Mouse (Mus musculus) lung, postnatal 0 days (tissue): ENCODE data around the gene Grid2.

ENCODE experiments used
- CTCF ChIP-seq: IDR thresholded peaks from 2 replicates; pipeline ENCODE4 v1.5.1; 2016; ENCODE audit warnings: antibody characterized with exemption, mild to moderate bottlenecking
- EP300 ChIP-seq: IDR thresholded peaks from 2 replicates; pipeline ENCODE4 v1.6.1; 2016; ENCODE audit warnings: antibody characterized with exemption, mild to moderate bottlenecking, control low read depth

- TF ChIP-seq CTCF (no peak), EP300 (no peak)
These were observed 661.4 kb downstream of the Grid2 start for GRCm38 (mm10) chr6:63917035-63917570.
